Mouse (Mus musculus): ENCODE results near the gene Mphosph8.

The Mphosph8 gene

GRCm38 (mm10) chr14:56702644-56703043 lies 34.6 kb downstream of the Mphosph8 start:
- peaks cover 13% of the 10 kb centered on the region for H3K36me3 ChIP-seq (ENCODE audit: control insufficient read depth, insufficient read depth, low read length, poor library complexity, severe bottlenecking)
- no peak for DNase-seq (ENCODE audit: low read depth, low spot score)
- H3K27me3 ChIP-seq (ENCODE audit: control insufficient read depth, insufficient read depth, low read length, poor library complexity, severe bottlenecking) = no peaks in the 10 kb centered on the region

- Histone ChIP-seq H3K36me3 (ENCODE audit: control insufficient read depth, insufficient read depth, low read length, poor library complexity, severe bottlenecking) (peaks cover 1% of the 10 kb centered on the region), H3K27me3 (ENCODE audit: control insufficient read depth, insufficient read depth, low read length, poor library complexity, severe bottlenecking) (no peaks in the 10 kb centered on the region)
- DNase-seq (ENCODE audit: low read depth, low spot score) = no peak
These were observed 37.6 kb downstream of the Mphosph8 start for GRCm38 (mm10) chr14:56705687-56706086.

- Histone ChIP-seq H3K36me3 (ENCODE audit: control insufficient read depth, insufficient read depth, low read length, poor library complexity, severe bottlenecking) (no peaks in the 10 kb centered on the region), H3K27me3 (ENCODE audit: control insufficient read depth, insufficient read depth, low read length, poor library complexity, severe bottlenecking) (no peaks in the 10 kb centered on the region)
- no peak for DNase-seq (ENCODE audit: low read depth, low spot score)
These were observed 58.4 kb downstream of the Mphosph8 start for GRCm38 (mm10) chr14:56726493-56726892.

- DNase-seq (ENCODE audit: low read depth, low spot score) = peak; percentile 30
- Histone ChIP-seq H3K36me3 (ENCODE audit: control insufficient read depth, insufficient read depth, low read length, poor library complexity, severe bottlenecking) (0 out of 2 replicates have a peak, but pooled peaks cover 2% of the 10 kb centered on the region), H3K27me3 (ENCODE audit: control insufficient read depth, insufficient read depth, low read length, poor library complexity, severe bottlenecking) (no peaks in the 10 kb centered on the region)
These were observed 72.1 kb downstream of the Mphosph8 start for GRCm38 (mm10) chr14:56740175-56740574.

All from splenic B cell, adult 2 months (primary cell).